Mouse (Mus musculus) embryonic fibroblast, embryonic 13.5 days (primary cell): ENCODE data around the gene Khk.

ENCODE experiments used
- CTCF ChIP-seq: IDR thresholded peaks from 2 replicates; pipeline ENCODE4 v1.5.1; 2011; ENCODE audit warnings: mild to moderate bottlenecking, control low read depth, low read length, moderate library complexity, borderline replicate concordance; ENCODE audit not compliant: insufficient read depth
- POLR2A ChIP-seq: IDR thresholded peaks from 2 replicates; pipeline ENCODE4 v1.6.1; 2011; ENCODE audit warnings: low read depth, mild to moderate bottlenecking, control low read depth, low read length, moderate library complexity

DNA sequence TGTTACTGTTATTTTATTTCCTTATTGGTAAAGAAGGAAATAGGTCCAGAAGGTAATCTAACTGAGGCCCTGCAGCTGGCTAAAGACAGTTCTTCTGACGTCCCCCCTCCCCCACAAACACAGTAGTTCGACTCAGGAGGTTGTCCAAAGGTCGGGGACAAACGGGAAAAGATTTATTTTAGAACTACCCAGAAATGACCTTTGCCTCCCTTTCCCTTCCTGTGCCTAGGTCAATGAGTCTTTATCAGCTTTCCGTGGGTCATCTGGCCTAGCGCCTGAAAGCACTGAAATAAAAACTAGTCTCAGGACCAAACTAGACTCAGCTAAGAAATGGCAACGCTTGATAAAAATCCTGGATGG lies 12.0 kb upstream of the Khk start:
- TF ChIP-seq CTCF: no peak
- no peak for TF ChIP-seq POLR2A
